Mouse (Mus musculus): Measurements from ENCODE around the gene Vps8.
A peak's percentile ranks its signal among the peaks of the same experiment; 100 is the strongest.

GRCm38 (mm10) chr16:21590806-21591205 is 167.9 kb downstream of the Vps8 start:
- TF ChIP-seq MAZ (IDR thresholded peaks at IDR 0.05; ENCODE audit: low read depth, low read length) (no peak), CHD1 (IDR thresholded peaks at IDR 0.05; ENCODE audit: low read depth, low read length) (no peak), JUND (conservative IDR thresholded peaks at IDR 0.05; ENCODE audit: low read depth, low read length) (peak; percentile 39; the same call in 1 of the 2 replicates), CTCF (conservative IDR thresholded peaks at IDR 0.05 in 1 of 2, IDR thresholded peaks at IDR 0.05 in 1 of 2; ENCODE audit: low read depth in 2 of 2, low read length in 2 of 2) (no peak), POLR2A (IDR thresholded peaks at IDR 0.05; ENCODE audit: low read depth, low read length) (no peak), SMC3 (IDR thresholded peaks at IDR 0.05; ENCODE audit: low read depth, low read length) (no peak), ZKSCAN1 (IDR thresholded peaks at IDR 0.05; ENCODE audit: borderline replicate concordance, low read depth, low read length) (no peak), MAX (IDR thresholded peaks at IDR 0.05; ENCODE audit: low read length) (no peak), HCFC1 (IDR thresholded peaks at IDR 0.05; ENCODE audit: low read depth, low read length) (0 out of 2 replicates have a peak, but pooled peaks have one; percentile 17)

Data from CH12.LX (cell line).